Mouse (Mus musculus) heart, embryonic 16.5 days (tissue): ENCODE results near the gene Hs3st4. TPM values are rescaled to one million over a fixed set of nuclear protein-coding genes. Genes with fewer than 3 reads are reported as not detected.

ENCODE experiments used
- ATAC-seq: fragments of 200-750 bp; cut with Nextera tagmentation; replicated peaks from 2 replicates; pipeline ENCODE4 v1.8.0; 2017; ENCODE audit warnings: moderate number of reproducible peaks; ENCODE audit not compliant: insufficient read depth, low FRiP score; ENCODE audit errors: extremely low read depth
- H3K27ac ChIP-seq: fragments of 300-500 bp; sonication (generic); 2 replicates; pipeline ENCODE4 v1.5.1; 2014; ENCODE audit warnings: mild to moderate bottlenecking, low read length, control low read depth, moderate library complexity
- H3K27me3 ChIP-seq: fragments of 300-500 bp; sonication (generic); 2 replicates; pipeline ENCODE4 v1.6.1; 2014; ENCODE audit warnings: low read length, mixed read lengths; ENCODE audit not compliant: control insufficient read depth, insufficient read depth
- H3K36me3 ChIP-seq: fragments of 300-500 bp; sonication (generic); 2 replicates; pipeline ENCODE4 v1.6.1; 2014; ENCODE audit not compliant: control insufficient read depth, insufficient read depth
- H3K4me1 ChIP-seq: fragments of 300-500 bp; sonication (generic); 2 replicates; pipeline ENCODE4 v1.6.1; 2014; ENCODE audit warnings: low read length, mixed read lengths; ENCODE audit not compliant: control insufficient read depth, insufficient read depth
- H3K4me2 ChIP-seq: fragments of 300-500 bp; sonication (generic); 2 replicates; pipeline ENCODE4 v1.6.1; 2014; ENCODE audit warnings: low read depth, mild to moderate bottlenecking, control low read depth, low read length
- H3K4me3 ChIP-seq: fragments of 300-500 bp; sonication (generic); 2 replicates; pipeline ENCODE4 v1.5.1; 2014; ENCODE audit warnings: mild to moderate bottlenecking, control low read depth, low read length
- H3K9ac ChIP-seq: fragments of 300-500 bp; sonication (generic); 2 replicates; pipeline ENCODE4 v1.6.1; 2014; ENCODE audit warnings: low read length, control low read depth
- H3K9me3 ChIP-seq: fragments of 300-500 bp; sonication (generic); replicated peaks from 2 replicates; pipeline ENCODE4 v1.6.1; 2016; ENCODE audit warnings: low read length; ENCODE audit not compliant: control insufficient read depth
- WGBS: fragments of 180-500 bp; shearing (Covaris S2); extraction: QIAGEN DNeasy Blood & Tissue Kit; methylation state at CpG from one replicate; pipeline ENCODE4 v1.1.7; 2014; 5-methylcytosine and 5-hydroxymethylcytosine counted together
- polyA plus RNA-seq: library from polyadenylated mRNA; unstranded; fragments of >200 nt; fragmentation: Nextera tagmentation; extraction: Ambion mirVana; gene quantifications from 2 replicates; pipeline ENCODE4 v1.2.1, GENCODE M21; 2015

Hs3st4 gene
- polyA plus RNA-seq, 1 experiment from 2014 or later, result 0.53 TPM

DNA sequence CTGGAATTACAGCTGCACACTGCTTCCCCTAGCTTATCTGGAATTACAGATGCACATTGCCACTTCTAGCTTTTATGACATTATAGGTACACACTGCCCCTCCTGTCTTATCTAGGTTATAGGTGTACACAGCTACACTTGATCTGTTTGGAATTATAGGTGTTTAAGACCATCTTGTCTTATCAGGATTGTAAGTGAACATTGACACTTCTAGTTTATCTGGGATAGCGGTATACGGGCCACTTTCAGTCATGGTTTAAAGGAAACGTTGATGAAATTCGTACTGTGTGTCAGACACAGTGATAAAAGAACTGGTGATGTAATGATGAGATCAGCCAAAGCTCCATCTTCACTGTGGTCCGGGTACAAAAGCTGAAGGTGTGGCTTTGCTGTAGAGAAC lies 67.8 kb downstream of the Hs3st4 start:
- no peak overlapping the region for H3K9ac ChIP-seq
- H3K27ac ChIP-seq, result no peak overlapping the region
- H3K4me3 ChIP-seq, result no peak overlapping the region
- no peak for ATAC-seq
- no peaks in the 10 kb centered on the region for H3K27me3 ChIP-seq
- no peaks in the 10 kb centered on the region for H3K36me3 ChIP-seq
- no peaks in the 10 kb centered on the region for H3K9me3 ChIP-seq
- no peaks in the 10 kb centered on the region for H3K4me1 ChIP-seq
- 68% methylated on average over 5 of the region's 5 CpGs for WGBS
- H3K4me2 ChIP-seq, result no peak overlapping the region

DNA sequence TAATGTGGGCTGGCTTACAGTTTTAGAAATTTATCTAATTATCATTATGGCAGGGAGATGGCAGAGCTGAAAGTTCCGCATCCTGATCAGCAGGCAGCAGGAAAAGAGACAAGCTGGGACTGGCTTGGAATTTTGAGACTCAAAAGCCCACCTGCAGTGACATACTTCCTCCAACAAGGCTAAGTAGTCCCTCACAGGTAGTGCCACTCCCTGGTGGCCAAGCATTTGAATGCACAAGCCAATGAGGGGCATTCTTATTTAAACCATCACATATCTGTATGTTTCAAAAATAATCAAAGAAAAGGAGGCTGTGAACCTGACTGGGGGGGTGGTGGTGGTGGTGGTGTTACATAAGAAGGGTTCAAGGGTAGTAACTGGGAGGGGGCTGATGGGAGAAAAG lies 101.1 kb downstream of the Hs3st4 start:
- Histone ChIP-seq H3K9ac (no peak overlapping the region), H3K27ac (no peak overlapping the region), H3K4me1 (no peaks in the 10 kb centered on the region), H3K9me3 (no peaks in the 10 kb centered on the region), H3K4me2 (no peak overlapping the region), H3K27me3 (no peaks in the 10 kb centered on the region), H3K36me3 (no peaks in the 10 kb centered on the region), H3K4me3 (no peak overlapping the region)
- ATAC-seq, result no peak
- WGBS, result 70% methylated on average over 1 of the region's 1 CpGs

DNA sequence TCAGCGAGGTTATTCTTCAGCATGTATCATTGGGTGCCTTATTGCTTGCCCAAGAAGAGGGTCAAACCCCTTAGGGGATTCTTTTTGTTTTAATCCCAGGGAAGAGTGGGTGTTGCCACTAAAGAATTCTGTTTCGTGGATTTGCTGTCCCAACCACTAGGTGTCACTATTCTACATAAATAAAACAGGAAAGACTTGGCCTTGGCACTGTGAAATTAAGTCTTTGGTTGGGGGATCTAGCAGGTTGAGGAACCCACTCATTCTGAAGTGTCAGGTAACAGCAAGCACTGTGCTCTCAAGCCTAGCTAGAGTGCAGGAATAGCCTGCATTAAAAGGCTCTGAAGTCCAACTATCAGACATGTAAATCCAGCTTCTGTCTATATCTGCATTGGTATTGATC lies 146.3 kb downstream of the Hs3st4 start:
- H3K9ac ChIP-seq, result no peak overlapping the region
- H3K27ac ChIP-seq, result no peak overlapping the region
- H3K4me2 ChIP-seq, result no peak overlapping the region
- H3K4me1 ChIP-seq, result no peaks in the 10 kb centered on the region
- no peaks in the 10 kb centered on the region for H3K9me3 ChIP-seq
- H3K36me3 ChIP-seq, result no peaks in the 10 kb centered on the region
- H3K4me3 ChIP-seq, result no peak overlapping the region
- no peak for ATAC-seq
- H3K27me3 ChIP-seq, result no peaks in the 10 kb centered on the region
- WGBS, result 3% methylated on average over 2 of the region's 2 CpGs

DNA sequence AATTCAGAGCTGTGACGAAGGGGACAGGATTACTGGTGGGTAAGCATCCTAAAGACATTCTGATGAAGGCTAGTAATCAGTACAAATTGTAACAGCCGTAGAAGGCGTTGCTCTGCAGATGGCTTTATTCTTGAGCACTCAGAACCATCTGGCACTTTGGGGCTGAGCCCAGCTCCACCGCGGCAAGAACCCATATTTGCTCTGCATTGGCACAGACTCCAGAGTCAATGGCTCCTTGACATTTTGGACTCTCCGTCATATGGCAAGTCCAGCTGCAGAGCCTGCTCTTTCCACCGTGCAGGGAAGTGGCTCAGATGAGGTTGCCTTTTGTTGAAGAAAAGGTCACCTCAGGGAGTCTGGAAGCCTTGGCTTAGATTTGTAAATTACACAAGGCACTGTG lies 148.6 kb downstream of the Hs3st4 start:
- H3K36me3 ChIP-seq, result no peaks in the 10 kb centered on the region
- no peaks in the 10 kb centered on the region for H3K9me3 ChIP-seq
- H3K4me1 ChIP-seq, result no peaks in the 10 kb centered on the region
- no peak for ATAC-seq
- H3K9ac ChIP-seq, result no peak overlapping the region
- H3K27me3 ChIP-seq, result no peaks in the 10 kb centered on the region
- H3K4me2 ChIP-seq, result no peak overlapping the region
- no peak overlapping the region for H3K27ac ChIP-seq
- H3K4me3 ChIP-seq, result no peak overlapping the region
- 68% methylated on average over 7 of the region's 7 CpGs for WGBS

DNA sequence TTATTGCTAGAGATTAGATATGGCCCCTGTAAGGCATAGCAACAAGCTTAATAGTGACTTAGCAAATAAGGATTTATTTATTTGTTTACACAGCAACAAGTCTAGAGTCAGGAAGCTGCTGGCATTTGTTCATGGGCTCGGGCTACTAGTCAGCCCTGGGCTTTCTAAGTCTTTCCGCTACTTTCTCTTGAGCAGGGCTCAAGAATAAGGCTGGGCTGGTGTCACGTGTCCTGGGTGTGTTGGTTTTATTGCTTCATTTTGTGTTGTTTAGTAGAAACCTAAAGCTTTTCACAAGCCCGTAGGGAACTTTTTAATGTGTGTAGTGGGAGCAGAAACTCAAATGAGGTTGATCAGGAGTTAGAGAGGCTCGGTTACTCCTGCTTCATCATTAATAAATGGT lies 153.5 kb downstream of the Hs3st4 start:
- Histone ChIP-seq H3K27ac (no peak overlapping the region), H3K4me2 (no peak overlapping the region), H3K36me3 (no peaks in the 10 kb centered on the region), H3K9me3 (no peaks in the 10 kb centered on the region), H3K4me3 (no peak overlapping the region), H3K9ac (no peak overlapping the region), H3K4me1 (no peaks in the 10 kb centered on the region), H3K27me3 (no peaks in the 10 kb centered on the region)
- 73% methylated on average over 5 of the region's 5 CpGs for WGBS
- ATAC-seq, result no peak

DNA sequence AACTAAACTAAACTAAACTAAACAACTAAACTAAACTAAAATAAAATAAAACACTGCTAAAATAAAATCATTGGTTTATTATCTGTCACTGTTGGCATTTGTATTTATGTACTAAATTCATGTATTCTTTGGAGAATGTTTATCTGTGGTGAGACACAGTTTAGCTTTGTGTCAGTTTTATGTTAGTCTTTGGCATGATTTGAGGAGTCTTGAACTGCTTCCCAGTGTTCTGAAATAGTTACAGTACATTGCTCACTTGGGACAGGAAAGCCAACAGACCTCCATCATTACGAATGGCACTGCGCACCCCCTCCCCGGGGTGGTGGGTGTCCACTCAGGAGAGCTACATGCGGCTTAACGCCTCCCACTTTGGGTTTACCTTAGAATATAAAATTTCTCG lies 158.6 kb downstream of the Hs3st4 start:
- H3K9me3 ChIP-seq, result no peaks in the 10 kb centered on the region
- H3K27me3 ChIP-seq, result no peaks in the 10 kb centered on the region
- no peak overlapping the region for H3K4me3 ChIP-seq
- WGBS, result 83% methylated on average over 6 of the region's 6 CpGs
- no peak overlapping the region for H3K27ac ChIP-seq
- no peak for ATAC-seq
- no peaks in the 10 kb centered on the region for H3K36me3 ChIP-seq
- H3K4me2 ChIP-seq, result no peak overlapping the region
- H3K4me1 ChIP-seq, result no peaks in the 10 kb centered on the region
- no peak overlapping the region for H3K9ac ChIP-seq

DNA sequence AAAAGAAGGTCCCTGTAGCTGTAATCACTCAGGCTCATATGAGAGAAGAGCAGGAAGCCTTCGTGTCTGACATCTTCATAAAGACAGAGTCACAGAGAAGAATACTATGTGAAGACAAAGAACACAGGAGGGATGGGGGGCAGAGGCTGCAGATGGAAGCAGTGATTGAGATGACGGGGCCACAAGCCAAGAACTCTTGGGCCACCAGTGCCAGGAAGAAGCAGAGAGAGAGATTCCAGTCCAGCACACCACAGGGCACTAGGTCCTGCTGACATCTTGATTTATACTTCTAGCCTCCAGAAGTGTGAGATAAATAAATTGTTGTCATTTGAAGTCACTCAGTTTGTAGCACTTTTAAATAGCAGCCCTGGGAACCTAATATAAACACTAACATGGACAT lies 168.2 kb downstream of the Hs3st4 start:
- ATAC-seq, result no peak
- H3K27me3 ChIP-seq, result no peaks in the 10 kb centered on the region
- H3K9ac ChIP-seq, result no peak overlapping the region
- no peaks in the 10 kb centered on the region for H3K9me3 ChIP-seq
- H3K36me3 ChIP-seq, result no peaks in the 10 kb centered on the region
- H3K4me3 ChIP-seq, result no peak overlapping the region
- WGBS, result 72% methylated on average over 2 of the region's 2 CpGs
- H3K4me1 ChIP-seq, result no peaks in the 10 kb centered on the region
- no peak overlapping the region for H3K4me2 ChIP-seq
- no peak overlapping the region for H3K27ac ChIP-seq

DNA sequence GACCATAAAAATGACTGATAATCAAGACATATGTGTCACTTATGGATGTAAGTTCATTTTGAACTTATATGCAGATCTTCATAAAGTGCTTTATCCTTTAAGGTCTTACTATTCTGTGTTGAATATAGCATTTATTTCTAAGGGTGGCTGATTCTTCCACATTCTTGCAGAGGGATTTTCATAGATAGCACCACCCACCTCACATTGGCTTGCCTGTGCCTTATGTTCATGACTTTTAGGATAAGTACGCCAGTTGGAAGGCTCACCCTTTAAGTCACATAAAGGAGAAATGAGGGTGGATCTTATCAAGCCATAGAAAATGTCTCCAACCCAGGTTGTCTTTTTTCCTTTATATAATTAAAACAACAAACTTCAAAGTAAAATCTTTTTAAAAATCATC lies 180.6 kb downstream of the Hs3st4 start:
- Histone ChIP-seq H3K4me3 (no peak overlapping the region), H3K27me3 (no peaks in the 10 kb centered on the region), H3K9ac (no peak overlapping the region), H3K9me3 (no peaks in the 10 kb centered on the region), H3K27ac (no peak overlapping the region), H3K36me3 (no peaks in the 10 kb centered on the region), H3K4me2 (no peak overlapping the region), H3K4me1 (no peaks in the 10 kb centered on the region)
- WGBS, result 80% methylated on average over 1 of the region's 1 CpGs
- no peak for ATAC-seq

DNA sequence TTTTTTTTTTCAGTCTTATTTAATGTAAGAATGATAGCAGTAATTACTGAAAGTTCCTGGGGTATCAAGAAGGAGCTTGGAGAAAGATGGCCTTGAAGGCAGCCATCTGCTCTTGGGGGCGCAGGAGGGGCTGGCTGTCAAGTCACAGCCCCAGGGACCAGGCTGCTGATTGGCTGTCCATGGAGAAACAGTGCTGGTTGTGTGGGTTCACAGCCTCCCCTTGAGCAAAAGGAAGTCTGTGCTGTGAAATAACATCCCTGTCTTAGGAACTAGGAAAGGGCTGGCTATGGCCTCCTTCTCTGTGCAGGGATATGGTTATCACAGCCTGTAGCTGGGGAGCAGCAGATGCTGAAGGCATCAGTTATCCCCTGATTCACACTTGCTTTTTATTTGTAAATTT lies 183.6 kb downstream of the Hs3st4 start:
- ATAC-seq, result no peak

DNA sequence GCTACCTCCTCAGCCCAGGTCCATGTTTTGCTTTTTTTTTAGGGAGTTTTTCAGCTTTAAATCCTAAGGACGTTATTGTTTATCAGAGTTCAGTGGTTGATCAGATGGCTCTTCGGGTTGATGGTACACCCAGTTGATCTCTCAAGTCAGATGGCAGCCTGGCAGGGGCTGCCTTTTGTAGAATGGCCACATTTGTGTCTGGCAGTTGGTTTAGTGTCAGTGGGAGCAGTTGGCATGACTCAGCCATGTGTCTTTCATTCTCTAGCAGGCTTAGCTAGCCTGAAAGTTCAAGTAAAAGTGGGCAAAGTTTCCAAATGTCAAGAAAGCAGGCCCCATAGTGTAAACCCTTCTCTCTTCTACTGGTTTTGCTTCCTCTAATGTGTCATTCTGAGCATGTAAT lies 186.1 kb downstream of the Hs3st4 start:
- Histone ChIP-seq H3K27me3 (no peaks in the 10 kb centered on the region), H3K4me2 (no peak overlapping the region), H3K9ac (no peak overlapping the region), H3K9me3 (no peaks in the 10 kb centered on the region), H3K36me3 (no peaks in the 10 kb centered on the region), H3K4me3 (no peak overlapping the region), H3K27ac (no peak overlapping the region), H3K4me1 (no peaks in the 10 kb centered on the region)
- WGBS, result 79% methylated on average over 2 of the region's 2 CpGs
- no peak for ATAC-seq

More for the DNA sequence above, 183.6 kb downstream of the Hs3st4 start:
- Histone ChIP-seq H3K9ac (no peak overlapping the region), H3K4me1 (no peaks in the 10 kb centered on the region), H3K36me3 (no peaks in the 10 kb centered on the region), H3K9me3 (no peaks in the 10 kb centered on the region), H3K4me3 (no peak overlapping the region), H3K27me3 (no peaks in the 10 kb centered on the region), H3K27ac (no peak overlapping the region), H3K4me2 (no peak overlapping the region)
- 63% methylated on average over 1 of the region's 1 CpGs for WGBS
